Mouse (Mus musculus) layer of hippocampus, postnatal 25 days (tissue): Measurements from ENCODE around the gene Gm21762. TPM values are rescaled to one million over a fixed set of nuclear protein-coding genes. Genes with fewer than 3 reads are reported as not detected.
A peak's percentile ranks its signal among the peaks of the same experiment; 100 is the strongest.
"Not testable (repeated sequence)": the region's sequence is repeated elsewhere in the genome, so short reads cannot be mapped to it uniquely, and the experiment has no call there.

ENCODE experiments used
- DNase-seq, 2 experiments: peaks; one replicate each; pipeline ENCODE4 v3.0.0; 2022; ENCODE audit warnings: mixed read lengths in 2 of 2, low spot score in 1 of 2; ENCODE audit errors: extremely low spot score in 1 of 2
- total RNA-seq, 2 experiments: library from RNA; stranded (reverse); gene quantifications; 2 replicates each; pipeline ENCODE4 v1.2.3; 2021

Gm21762 gene
- total RNA-seq = not detected

DNA sequence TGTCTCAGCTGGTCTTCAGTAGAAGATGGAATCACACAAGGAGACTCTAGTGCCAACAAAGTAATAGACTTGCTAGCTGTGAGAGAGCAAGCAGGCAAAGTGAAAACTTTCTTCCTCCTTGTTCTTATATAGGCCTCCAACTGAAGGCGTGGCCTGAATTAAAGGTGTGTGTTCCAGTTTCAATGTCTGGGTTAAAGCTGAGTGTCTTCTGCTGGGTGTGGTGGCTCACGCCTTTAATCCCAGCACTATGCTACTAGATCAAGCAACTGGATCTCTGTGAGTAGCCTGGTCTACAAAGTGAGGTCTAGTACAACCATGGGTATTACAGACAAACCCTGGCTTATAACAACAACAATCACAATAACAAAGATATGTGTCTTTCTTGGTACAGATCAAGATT, at the start of gene Gm21762:
Gene Gm21762, minus strand, starts transcription at position 101 of the 400 bp plus-strand sequence.
- DNase-seq = not testable (repeated sequence)

DNA sequence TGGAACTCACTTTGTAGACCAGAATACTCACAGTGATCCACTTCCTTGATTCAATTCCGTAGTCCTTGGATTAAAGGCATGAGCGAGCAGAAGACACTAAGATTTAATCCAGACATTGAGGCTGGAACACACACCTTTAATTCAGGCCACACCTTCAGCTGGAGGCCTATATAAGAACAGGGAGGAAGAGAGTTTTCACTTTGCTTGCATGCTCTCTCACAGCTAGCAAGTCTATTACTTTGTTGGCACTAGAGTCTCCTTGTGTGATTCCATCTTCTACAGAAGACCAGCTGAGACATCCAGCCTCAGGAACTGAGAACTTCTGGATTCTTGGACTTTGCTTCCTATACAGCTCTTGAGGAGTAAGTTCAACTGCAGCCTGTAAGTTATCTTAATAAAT, 47.1 kb upstream of the Gm21762 start, which contains the start of gene AF067061:
Gene AF067061, plus strand, starts transcription at position 245 of the 400 bp plus-strand sequence.
- DNase-seq = not testable (repeated sequence)

DNA sequence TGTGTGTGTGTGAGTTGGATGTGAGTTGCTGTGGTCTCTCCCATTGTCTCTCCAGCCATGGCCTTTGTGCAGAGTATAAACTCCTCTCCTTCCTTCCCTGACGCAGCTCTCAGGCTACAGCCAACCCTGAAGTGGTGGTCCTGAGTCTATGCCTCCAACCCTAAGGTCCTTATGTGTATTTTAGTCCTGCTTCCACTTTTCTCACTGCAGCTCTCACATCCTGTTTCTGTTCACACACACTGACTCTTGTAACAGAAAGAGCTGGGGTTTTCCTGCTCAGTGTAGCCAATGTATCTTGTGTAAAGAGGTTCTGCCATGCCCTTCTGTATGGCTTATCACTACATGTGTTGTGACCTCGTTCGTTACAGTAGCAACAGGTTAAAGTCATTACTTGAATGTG, 44.0 kb upstream of the Gm21762 start:
- DNase-seq = not testable (repeated sequence)

DNA sequence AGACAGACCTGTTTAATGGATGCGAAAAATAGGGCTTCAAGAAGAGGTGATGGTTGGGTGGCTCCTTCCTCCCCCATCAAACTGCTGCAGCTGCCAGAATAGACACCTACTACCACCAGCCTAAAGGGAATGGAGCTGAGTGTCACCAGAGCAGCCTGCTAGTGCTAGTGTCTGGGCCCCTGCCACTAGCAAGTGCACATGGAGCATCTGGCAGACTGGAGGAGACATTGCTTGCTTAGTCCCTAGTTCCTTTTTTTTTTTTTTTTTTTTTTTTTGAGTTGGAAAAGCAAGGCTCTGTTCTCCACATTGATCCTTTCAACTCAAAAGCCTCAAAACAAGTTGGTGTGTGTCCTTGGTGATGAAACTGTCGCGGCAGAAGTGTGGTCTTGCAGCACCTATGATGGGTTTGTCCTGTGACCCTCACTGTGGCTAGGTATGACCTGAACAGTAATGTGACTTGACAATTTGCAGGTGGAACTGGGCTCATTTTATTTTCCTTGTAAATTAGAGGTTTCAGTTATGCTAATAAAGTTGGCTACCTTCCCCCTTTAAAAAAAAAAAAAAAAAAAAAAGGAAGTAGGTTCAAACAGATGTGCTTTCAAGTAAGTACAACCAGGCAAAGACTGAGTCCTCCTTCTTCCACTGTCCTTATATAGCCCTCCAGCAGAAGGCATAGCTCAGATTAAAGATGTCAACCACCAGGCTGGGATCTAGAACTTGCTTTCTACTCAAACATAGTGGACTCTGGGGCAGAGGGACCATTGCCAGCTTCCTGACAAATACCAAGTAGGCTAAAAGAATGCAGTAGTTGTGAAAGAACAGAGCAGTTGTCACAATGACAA, 43.3 kb upstream of the Gm21762 start:
- DNase-seq = not testable (repeated sequence)

DNA sequence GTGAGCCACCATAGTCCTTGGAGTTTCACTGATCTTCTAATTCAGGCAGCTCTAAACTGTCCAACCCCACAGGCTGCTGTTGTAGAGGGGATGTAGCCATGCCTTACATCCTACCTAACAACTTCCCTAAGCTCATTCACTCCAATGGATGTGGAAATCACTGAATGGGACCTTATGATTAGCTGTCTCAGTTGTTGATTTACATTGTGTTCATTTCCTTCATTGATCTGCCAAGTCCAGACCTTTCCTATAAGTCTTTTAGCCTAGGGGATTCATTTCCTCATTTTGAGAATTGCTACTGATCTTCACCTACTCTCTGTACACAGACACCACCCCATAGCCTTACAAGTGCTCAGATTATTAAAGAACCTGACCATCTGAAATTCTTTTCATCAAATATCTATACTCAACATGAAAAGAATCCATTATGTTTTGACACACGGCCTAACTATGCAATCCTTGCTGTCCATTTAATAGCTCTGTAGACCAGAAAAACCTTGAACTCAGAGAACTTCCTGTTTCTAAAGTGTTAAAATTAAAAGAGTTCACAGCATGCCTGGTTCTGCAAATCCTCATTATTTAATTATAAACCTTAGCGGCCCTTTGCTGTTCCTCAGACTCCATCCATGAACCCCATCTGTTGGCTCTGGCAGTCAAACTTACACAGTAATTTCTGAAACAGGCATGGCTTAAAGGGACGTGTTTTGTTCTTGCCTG, 35.6 kb upstream of the Gm21762 start:
- DNase-seq = not testable (repeated sequence)

DNA sequence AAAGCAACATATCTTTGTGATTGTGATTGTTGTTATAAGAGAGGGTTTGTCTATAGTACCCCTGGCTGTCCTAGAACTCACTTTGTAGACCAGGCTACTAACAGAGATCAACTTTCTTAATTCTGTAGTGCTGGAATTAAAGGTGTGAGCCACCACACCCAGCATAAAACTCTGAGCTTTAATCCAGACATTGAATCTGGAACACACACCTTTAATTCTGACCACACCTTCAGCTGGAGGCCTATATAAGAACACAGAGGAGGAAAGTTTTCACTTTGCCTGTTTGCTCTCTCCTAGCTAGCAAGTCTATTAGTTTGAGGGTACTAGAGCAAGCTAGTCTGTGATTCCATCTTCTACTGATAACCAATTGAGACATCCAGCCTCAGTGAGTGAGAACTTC, 23.1 kb upstream of the Gm21762 start, which contains the start of gene Gm21731:
Gene Gm21731, plus strand, starts transcription at position 301 of the 400 bp plus-strand sequence.
- not testable (repeated sequence) for DNase-seq

DNA sequence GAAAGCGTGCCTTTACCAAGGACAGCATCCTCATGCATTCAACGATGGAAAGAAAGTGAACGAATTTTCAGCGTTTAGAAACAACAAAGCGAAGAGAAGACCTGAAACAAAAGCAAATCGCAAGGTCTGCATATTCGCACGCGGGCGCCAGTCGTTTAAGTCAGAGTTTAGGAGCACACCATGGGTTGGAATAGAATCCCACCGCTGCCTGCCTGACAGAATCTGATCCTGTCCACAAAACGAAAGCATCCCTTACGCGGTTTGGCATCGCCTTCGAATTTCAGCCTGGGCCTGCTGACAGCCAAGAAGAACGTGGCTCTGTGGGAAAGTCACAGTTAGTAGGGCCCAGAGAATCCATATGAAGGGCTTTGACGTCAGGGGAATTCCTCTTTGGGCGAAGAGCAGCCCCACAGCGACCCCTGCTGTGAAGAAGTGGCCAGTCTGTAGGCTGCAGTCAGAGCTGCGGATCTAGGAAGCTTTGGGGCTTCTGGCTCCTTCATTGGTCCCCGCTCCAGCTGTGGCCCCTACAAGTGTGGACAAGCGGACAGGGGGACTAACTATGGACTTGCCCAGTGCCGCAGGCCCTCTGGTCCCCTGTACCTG, 16.8 kb upstream of the Gm21762 start:
- DNase-seq = not testable (repeated sequence)

DNA sequence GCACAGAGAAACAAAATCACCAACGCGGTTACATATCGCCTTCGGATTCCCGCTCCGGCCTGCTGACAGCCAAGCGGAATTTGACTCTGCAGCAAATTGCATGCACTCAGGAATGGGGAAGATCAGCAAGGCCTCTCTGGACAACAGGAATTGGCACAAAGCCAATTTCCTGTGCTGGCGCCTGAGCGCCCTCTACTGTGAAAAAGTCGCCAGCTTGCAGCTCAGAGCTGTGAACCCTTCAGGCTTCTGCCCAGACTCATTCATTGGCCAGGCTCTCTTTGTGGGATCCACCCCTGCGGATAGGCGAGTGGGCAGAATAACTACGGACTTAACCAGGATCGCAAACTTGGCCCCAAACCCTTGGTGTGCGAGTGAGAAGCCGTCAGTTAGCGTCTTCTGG, 16.1 kb upstream of the Gm21762 start:
- not testable (repeated sequence) for DNase-seq

DNA sequence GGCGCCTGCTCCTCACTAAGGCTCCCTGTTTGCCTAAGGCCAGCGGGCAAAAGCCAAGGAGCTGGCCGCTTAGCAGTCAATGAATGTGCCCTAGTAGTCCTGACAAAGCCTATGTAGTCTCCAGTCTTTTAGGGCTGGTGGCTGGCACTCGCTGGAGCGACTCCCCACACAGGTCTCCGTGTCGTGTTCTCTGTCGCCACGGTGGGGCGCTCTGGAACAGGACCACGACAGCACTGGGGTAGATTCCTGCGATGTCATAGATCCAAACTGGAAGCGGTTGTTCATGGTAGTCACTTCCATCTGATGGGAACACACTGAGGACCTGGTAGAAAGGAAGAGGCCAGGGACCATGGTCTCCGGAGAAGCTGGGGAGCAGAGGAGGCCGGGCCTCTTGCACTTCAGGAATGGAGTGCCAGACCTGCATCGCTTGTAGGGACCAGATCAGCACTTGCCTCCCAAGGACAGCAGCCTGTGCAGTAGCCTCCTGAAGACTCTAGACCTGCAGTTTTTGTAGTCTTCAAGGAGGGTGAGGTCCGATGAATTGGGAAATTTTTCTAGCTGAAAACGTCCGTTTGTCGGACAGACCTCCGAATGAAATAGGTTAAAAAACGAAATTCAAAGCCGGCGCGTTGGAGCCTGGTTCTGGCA, 7.4 kb upstream of the Gm21762 start:
- not testable (repeated sequence) for DNase-seq

DNA sequence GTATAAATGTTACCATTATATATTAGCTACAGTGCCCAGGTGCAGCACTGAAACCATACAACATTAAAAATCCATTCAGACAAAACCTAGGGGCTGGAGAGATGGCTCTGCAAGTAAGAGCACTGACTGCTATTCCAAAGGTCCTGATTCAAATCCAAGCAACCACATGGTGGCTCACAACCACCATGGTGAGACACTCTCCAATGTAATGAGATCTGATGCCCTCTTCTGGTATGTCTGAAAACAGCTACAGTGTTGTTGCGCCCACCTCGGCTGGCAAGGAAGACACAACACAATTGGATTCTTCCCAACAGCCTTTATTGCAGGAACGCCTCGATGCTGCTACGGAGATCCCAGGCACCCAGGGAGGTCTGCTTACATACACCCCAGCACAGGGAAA, 5.2 kb upstream of the Gm21762 start:
- DNase-seq = not testable (repeated sequence)

DNA sequence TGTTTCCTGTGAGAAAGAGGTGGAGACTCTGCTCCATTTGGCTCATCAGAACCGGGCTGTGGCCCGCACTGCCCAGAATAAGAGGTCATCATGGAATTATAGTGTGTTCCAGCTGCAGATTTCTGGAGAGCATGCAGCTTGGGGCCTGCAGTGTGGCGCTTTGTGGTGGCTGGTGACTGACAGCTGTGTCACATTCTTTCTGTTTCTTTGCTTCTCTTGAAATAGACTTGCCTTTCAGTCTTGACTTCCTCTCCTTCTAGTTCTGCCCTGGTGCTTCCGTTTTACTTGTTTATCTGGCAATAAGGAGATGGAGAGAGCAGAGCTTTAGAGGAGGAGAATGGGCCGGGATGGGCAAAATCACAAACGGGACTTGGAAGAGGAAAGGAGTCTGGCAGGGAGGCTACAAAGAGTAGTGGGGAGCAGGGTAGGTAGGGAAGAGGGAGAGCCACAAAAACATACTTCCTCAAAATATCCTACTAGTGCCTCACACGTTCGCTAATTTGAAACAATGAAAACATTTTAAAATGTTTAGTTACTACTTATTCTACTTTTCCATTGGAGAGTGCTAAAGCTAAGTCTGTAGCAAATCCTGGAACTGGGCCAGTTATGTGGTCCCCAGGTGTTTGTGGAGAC, 19.4 kb downstream of the Gm21762 start:
- DNase-seq = not testable (repeated sequence)

DNA sequence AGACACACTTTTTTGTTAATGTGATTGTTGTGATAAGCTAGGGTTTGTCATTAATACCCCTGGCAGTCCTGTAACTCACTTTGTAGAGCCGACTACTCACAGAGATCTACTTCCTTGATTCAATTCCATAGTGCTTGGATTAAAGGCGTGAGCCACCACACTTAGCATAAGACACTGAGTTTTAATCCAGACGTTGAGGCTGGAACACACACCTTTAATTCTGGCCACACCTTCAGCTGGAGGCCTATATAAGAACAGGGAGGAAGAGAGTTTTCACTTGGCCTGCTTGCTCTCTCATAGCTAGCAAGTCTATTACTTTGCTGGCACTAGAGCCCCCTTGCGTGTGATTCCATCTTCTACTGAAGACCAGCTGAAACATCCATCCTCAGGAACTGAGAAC, 43.6 kb downstream of the Gm21762 start, which contains the start of gene Gm21818:
Gene Gm21818, plus strand, starts transcription at position 301 of the 400 bp plus-strand sequence.
- not testable (repeated sequence) for DNase-seq

DNA sequence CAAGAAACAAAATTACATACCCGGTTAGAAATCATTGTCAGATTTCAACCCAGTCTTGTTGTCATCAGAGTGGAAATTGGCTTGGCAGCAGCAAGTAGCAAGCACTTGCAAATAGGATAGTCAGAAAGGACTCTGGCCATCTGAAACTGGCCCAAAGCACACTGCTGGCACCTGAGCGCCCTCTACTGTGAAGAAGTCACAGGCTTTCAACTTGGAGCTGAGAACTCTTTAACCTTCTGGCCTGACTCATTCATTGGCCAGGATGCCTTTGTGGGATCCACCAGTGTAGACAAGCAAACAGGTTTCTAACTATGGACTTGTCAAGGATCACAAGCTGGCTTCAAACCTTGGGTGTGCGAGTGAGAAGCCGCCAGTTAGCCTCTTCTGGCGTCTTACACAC, 47.4 kb downstream of the Gm21762 start:
- peak in 1 of 2 experiments; percentile 3 for DNase-seq

Other genes starting within 250 kb of the Gm21762 start
- gene Gm36079, start 188.9 kb downstream of the Gm21762 start, total RNA-seq = not detected
- not detected for gene Gm21188, start 163.8 kb downstream of the Gm21762 start, total RNA-seq
- gene Gm20767, start 75.7 kb downstream of the Gm21762 start, total RNA-seq = not detected
- gene Gm21818, start 43.5 kb downstream of the Gm21762 start, total RNA-seq = not detected
- gene Gm21731, start 23.2 kb upstream of the Gm21762 start, total RNA-seq = not detected
- not detected for gene AF067061, start 47.2 kb upstream of the Gm21762 start, total RNA-seq
- gene BC147527, start 84.4 kb upstream of the Gm21762 start, total RNA-seq = not detected
- not detected for gene Tcstv3, start 100.9 kb upstream of the Gm21762 start, total RNA-seq